Mouse (Mus musculus): Measurements from ENCODE around the gene Rfpl4. TPM values are rescaled to one million over a fixed set of nuclear protein-coding genes. Genes with fewer than 3 reads are reported as not detected.

Gene Rfpl4
- polyA plus RNA-seq, 1 experiment from 2014 or later, result not detected

Small RNA genes within 50 kb of the gene (microRNA-seq; reads per million reads assigned to microRNA genes)
- gene Gm26217, result not detected

Other genes starting within 250 kb of the Rfpl4 start
- gene Isoc2b, start 246.7 kb downstream of the Rfpl4 start, polyA plus RNA-seq (2015; fragmentation: Nextera tagmentation; extraction: Ambion mirVana), result 3.7 and 4.8 TPM in 2 replicates
- 0.65 and 0.76 TPM in 2 replicates for gene Isoc2a, start 239.8 kb downstream of the Rfpl4 start, polyA plus RNA-seq (2015; fragmentation: Nextera tagmentation; extraction: Ambion mirVana)
- gene Gm36210, start 210.4 kb downstream of the Rfpl4 start, polyA plus RNA-seq (2015; fragmentation: Nextera tagmentation; extraction: Ambion mirVana), result 0.31 and 0.33 TPM in 2 replicates
- 4.0 and 4.2 TPM in 2 replicates for gene Zfp628, start 201.7 kb downstream of the Rfpl4 start, polyA plus RNA-seq (2015; fragmentation: Nextera tagmentation; extraction: Ambion mirVana)
- gene Nat14, start 194.9 kb downstream of the Rfpl4 start, polyA plus RNA-seq (2015; fragmentation: Nextera tagmentation; extraction: Ambion mirVana), result 35.2 and 39.3 TPM in 2 replicates
- gene Ssc5d, start 191.2 kb downstream of the Rfpl4 start, polyA plus RNA-seq (2015; fragmentation: Nextera tagmentation; extraction: Ambion mirVana), result 0.24 and 0.32 TPM in 2 replicates
- gene Sbk2, start 152.5 kb downstream of the Rfpl4 start, polyA plus RNA-seq (2015; fragmentation: Nextera tagmentation; extraction: Ambion mirVana), result not detected in 2 replicates
- 0.27 and 0.33 TPM in 2 replicates for gene Sbk3, start 145.8 kb downstream of the Rfpl4 start, polyA plus RNA-seq (2015; fragmentation: Nextera tagmentation; extraction: Ambion mirVana)
- 58.9 and 60.9 TPM in 2 replicates for gene Zfp579, start 120.8 kb downstream of the Rfpl4 start, polyA plus RNA-seq (2015; fragmentation: Nextera tagmentation; extraction: Ambion mirVana)
- 11.6 and 12.5 TPM in 2 replicates for gene Zfp524, start 102.5 kb downstream of the Rfpl4 start, polyA plus RNA-seq (2015; fragmentation: Nextera tagmentation; extraction: Ambion mirVana)
- 52.1 TPM in 2 replicates for gene Fiz1, start 102.3 kb downstream of the Rfpl4 start, polyA plus RNA-seq (2015; fragmentation: Nextera tagmentation; extraction: Ambion mirVana)
- gene Gm44973, start 101.5 kb downstream of the Rfpl4 start, polyA plus RNA-seq (2015; fragmentation: Nextera tagmentation; extraction: Ambion mirVana), result 0.89 TPM in 1 of 2 replicates, not detected in the other
- 6.1 and 6.5 TPM in 2 replicates for gene Zfp865, start 96.6 kb downstream of the Rfpl4 start, polyA plus RNA-seq (2015; fragmentation: Nextera tagmentation; extraction: Ambion mirVana)
- 39.7 and 45.8 TPM in 2 replicates for gene Ccdc106, start 96.4 kb downstream of the Rfpl4 start, polyA plus RNA-seq (2015; fragmentation: Nextera tagmentation; extraction: Ambion mirVana)
- not detected in 2 replicates for gene 4632433K11Rik, start 82.8 kb downstream of the Rfpl4 start, polyA plus RNA-seq (2015; fragmentation: Nextera tagmentation; extraction: Ambion mirVana)
- 7.8 and 8.5 TPM in 2 replicates for gene Zfp784, start 78.5 kb downstream of the Rfpl4 start, polyA plus RNA-seq (2015; fragmentation: Nextera tagmentation; extraction: Ambion mirVana)
- gene Zfp580, start 65.4 kb downstream of the Rfpl4 start, polyA plus RNA-seq (2015; fragmentation: Nextera tagmentation; extraction: Ambion mirVana), result 53.0 and 54.1 TPM in 2 replicates
- gene U2af2, start 54.8 kb downstream of the Rfpl4 start, polyA plus RNA-seq (2015; fragmentation: Nextera tagmentation; extraction: Ambion mirVana), result 136 TPM in 2 replicates
- gene Epn1, start 36.7 kb downstream of the Rfpl4 start, polyA plus RNA-seq (2015; fragmentation: Nextera tagmentation; extraction: Ambion mirVana), result 94.5 and 96.9 TPM in 2 replicates
- gene Rasl2-9, start 9.0 kb upstream of the Rfpl4 start, polyA plus RNA-seq (2015; fragmentation: Nextera tagmentation; extraction: Ambion mirVana), result 0.19 TPM in 1 of 2 replicates, not detected in the other
- 0.01 TPM in 1 of 2 replicates, not detected in the other for gene Vmn1r55, start 32.7 kb upstream of the Rfpl4 start, polyA plus RNA-seq (2015; fragmentation: Nextera tagmentation; extraction: Ambion mirVana)
- gene Vmn1r56, start 79.8 kb upstream of the Rfpl4 start, polyA plus RNA-seq (2015; fragmentation: Nextera tagmentation; extraction: Ambion mirVana), result not detected in 2 replicates
- not detected in 2 replicates for gene Vmn1r57, start 101.5 kb upstream of the Rfpl4 start, polyA plus RNA-seq (2015; fragmentation: Nextera tagmentation; extraction: Ambion mirVana)
- not detected in 2 replicates for gene Gm5065, start 233.6 kb upstream of the Rfpl4 start, polyA plus RNA-seq (2015; fragmentation: Nextera tagmentation; extraction: Ambion mirVana)
- gene Nlrp2, start 234.1 kb upstream of the Rfpl4 start, polyA plus RNA-seq (2015; fragmentation: Nextera tagmentation; extraction: Ambion mirVana), result not detected in 2 replicates

All from forebrain, embryonic 15.5 days (tissue).